Mouse (Mus musculus) retina, adult 2 months (tissue): ENCODE measurements at regions not wholly inside any gene's neighbourhood (a gene's known extent, or its start where the extent isn't known, plus 50 kb on each side); places are given as distances from the start of the nearest gene placed in this dataset.

Source experiments
- DNase-seq: peaks from one replicate; pipeline ENCODE4 v3.0.0-alpha.2; 2012; ENCODE audit warnings: low read depth, low spot score

- no peak for DNase-seq
These were observed 317.9 kb downstream of the Etnk1 start for GRCm38 (mm10) chr6:143484941-143485340.

GRCm38 (mm10) chr6:143487003-143487402 is 320.0 kb downstream of the Etnk1 start:
- no peak for DNase-seq

GRCm38 (mm10) chr6:143490019-143490418 is 323.0 kb downstream of the Etnk1 start:
- DNase-seq = no peak

GRCm38 (mm10) chr6:143491380-143491779 is 324.4 kb downstream of the Etnk1 start:
- DNase-seq = no peak

- DNase-seq = no peak
These were observed 326.5 kb downstream of the Etnk1 start for GRCm38 (mm10) chr6:143493543-143493942.

- no peak for DNase-seq
These were observed 327.3 kb downstream of the Etnk1 start for GRCm38 (mm10) chr6:143494341-143494740.

- DNase-seq = no peak
These were observed 327.9 kb downstream of the Etnk1 start for GRCm38 (mm10) chr6:143494886-143495285.

GRCm38 (mm10) chr6:143498764-143499163 is 331.7 kb downstream of the Etnk1 start:
- no peak for DNase-seq

- no peak for DNase-seq
These were observed 332.4 kb downstream of the Etnk1 start for GRCm38 (mm10) chr6:143499259-143500043.

- no peak for DNase-seq
These were observed 335.8 kb downstream of the Etnk1 start for GRCm38 (mm10) chr6:143502803-143503202.

- no peak for DNase-seq
These were observed 336.9 kb downstream of the Etnk1 start for GRCm38 (mm10) chr6:143503953-143504352.

GRCm38 (mm10) chr6:143513459-143513858 is 346.4 kb downstream of the Etnk1 start:
- no peak for DNase-seq

- no peak for DNase-seq
These were observed 348.1 kb downstream of the Etnk1 start for GRCm38 (mm10) chr6:143515137-143515536.

- DNase-seq = no peak
These were observed 349.7 kb downstream of the Etnk1 start for GRCm38 (mm10) chr6:143516746-143517145.

GRCm38 (mm10) chr6:143518476-143518875 is 351.5 kb downstream of the Etnk1 start:
- no peak for DNase-seq

- DNase-seq = no peak
These were observed 352.6 kb downstream of the Etnk1 start for GRCm38 (mm10) chr6:143519668-143520067.

GRCm38 (mm10) chr6:143525092-143525491 is 358.1 kb downstream of the Etnk1 start:
- no peak for DNase-seq

GRCm38 (mm10) chr6:143528898-143529297 is 361.9 kb downstream of the Etnk1 start:
- no peak for DNase-seq

- DNase-seq = no peak
These were observed 363.6 kb downstream of the Etnk1 start for GRCm38 (mm10) chr6:143530372-143531224.

- DNase-seq = no peak
These were observed 364.5 kb downstream of the Etnk1 start for GRCm38 (mm10) chr6:143531477-143531876.

GRCm38 (mm10) chr6:143532380-143532779 is 365.4 kb downstream of the Etnk1 start:
- DNase-seq = no peak

- DNase-seq = no peak
These were observed 368.2 kb downstream of the Etnk1 start for GRCm38 (mm10) chr6:143535265-143535664.

- DNase-seq = no peak
These were observed 368.7 kb downstream of the Etnk1 start for GRCm38 (mm10) chr6:143535726-143536125.
